Mouse (Mus musculus): ENCODE results near the gene Olfr402. TPM values are rescaled to one million over a fixed set of nuclear protein-coding genes. Genes with fewer than 3 reads are reported as not detected.

The Olfr402 gene
- not detected for polyA plus RNA-seq (2015; fragmentation: Illumina TruSeq; extraction: RNeasy Lipid Tissue Mini Kit (QIAGEN cat#74804); ENCODE audit: low read depth, low replicate concordance)

DNA sequence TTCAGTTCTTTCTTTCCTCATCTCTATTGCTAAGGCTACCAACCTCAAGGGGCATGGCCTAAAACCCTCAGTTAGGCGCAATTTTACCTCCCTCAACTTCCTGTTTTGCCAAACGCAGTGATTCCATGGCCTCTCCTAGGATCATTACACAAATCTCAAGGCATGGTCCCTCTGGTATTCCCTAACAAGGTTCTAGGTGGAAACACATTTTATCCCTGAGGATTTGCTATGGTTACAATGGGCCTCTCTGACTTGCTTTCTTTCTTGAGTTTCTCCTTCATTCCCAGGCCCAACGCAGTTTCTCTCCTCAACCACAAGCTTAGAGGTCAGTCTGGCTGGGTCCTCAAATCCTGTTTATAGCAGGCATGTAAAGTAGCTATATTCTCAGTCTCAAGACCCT lies at the start of gene Olfr402:
Gene Olfr402 (plus strand): TSS at position 301 of the 400 bp plus-strand sequence.

DNA sequence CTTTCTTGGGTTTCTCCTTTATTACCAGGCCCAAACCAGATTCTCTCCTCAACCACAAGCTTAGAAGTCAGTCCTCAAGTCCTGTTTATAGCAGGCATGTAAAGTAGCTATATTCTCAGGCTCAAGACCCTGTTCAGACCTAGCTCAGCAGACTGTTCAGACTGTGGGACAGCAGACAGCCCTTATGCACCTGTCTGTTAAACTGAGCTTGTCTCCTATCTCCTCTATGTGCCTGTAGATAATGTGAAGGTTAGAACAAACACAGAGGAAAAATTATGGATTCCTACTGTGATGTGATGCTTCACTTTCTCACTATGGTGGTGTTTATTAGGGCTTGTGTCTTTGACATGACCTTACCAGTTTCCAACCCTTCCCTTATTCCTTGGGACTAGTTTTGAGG lies 39.9 kb upstream of the Olfr402 start, which contains the start of gene Olfr401:
Gene Olfr401 (plus strand): TSS at position 301 of the 400 bp plus-strand sequence.

DNA sequence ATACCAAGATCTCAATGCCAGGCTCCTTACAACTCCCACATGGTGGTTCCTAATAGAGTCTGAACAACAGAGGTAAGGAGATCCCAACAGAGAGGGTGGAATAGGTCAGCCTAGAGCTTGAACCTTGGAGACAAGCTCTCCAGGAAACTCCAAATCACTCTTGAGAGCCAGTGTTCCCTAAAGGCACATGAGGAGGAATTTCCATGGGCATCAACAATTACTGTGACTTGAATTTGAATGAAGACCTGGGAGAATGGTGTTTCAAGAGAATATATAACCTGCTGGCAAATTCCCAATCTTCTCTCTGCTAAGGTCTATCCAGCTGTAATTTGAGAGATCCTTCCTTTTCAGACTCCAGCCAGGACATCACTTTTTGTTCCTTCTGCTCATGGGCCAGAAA lies 32.6 kb downstream of the Olfr402 start, which contains the start of gene Olfr403:
Gene Olfr403 (plus strand): TSS at position 301 of the 400 bp plus-strand sequence.

Other genes with a start within 250 kb of the Olfr402 start
- gene Olfr395, start 244.2 kb upstream of the Olfr402 start, polyA plus RNA-seq (2015; fragmentation: Illumina TruSeq; extraction: RNeasy Lipid Tissue Mini Kit (QIAGEN cat#74804); ENCODE audit: low read depth, low replicate concordance): not detected
- gene Olfr23, start 216.9 kb upstream of the Olfr402 start, polyA plus RNA-seq (2015; fragmentation: Illumina TruSeq; extraction: RNeasy Lipid Tissue Mini Kit (QIAGEN cat#74804); ENCODE audit: low read depth, low replicate concordance): not detected
- not detected for gene Olfr397, start 192.7 kb upstream of the Olfr402 start, polyA plus RNA-seq (2015; fragmentation: Illumina TruSeq; extraction: RNeasy Lipid Tissue Mini Kit (QIAGEN cat#74804); ENCODE audit: low read depth, low replicate concordance)
- gene Olfr398, start 163.1 kb upstream of the Olfr402 start, polyA plus RNA-seq (2015; fragmentation: Illumina TruSeq; extraction: RNeasy Lipid Tissue Mini Kit (QIAGEN cat#74804); ENCODE audit: low read depth, low replicate concordance): not detected
- gene Olfr139, start 97.0 kb upstream of the Olfr402 start, polyA plus RNA-seq (2015; fragmentation: Illumina TruSeq; extraction: RNeasy Lipid Tissue Mini Kit (QIAGEN cat#74804); ENCODE audit: low read depth, low replicate concordance): not detected
- not detected for gene Olfr399, start 96.9 kb upstream of the Olfr402 start, polyA plus RNA-seq (2015; fragmentation: Illumina TruSeq; extraction: RNeasy Lipid Tissue Mini Kit (QIAGEN cat#74804); ENCODE audit: low read depth, low replicate concordance)
- gene Zfp616, start 83.6 kb upstream of the Olfr402 start, polyA plus RNA-seq (2015; fragmentation: Illumina TruSeq; extraction: RNeasy Lipid Tissue Mini Kit (QIAGEN cat#74804); ENCODE audit: low read depth, low replicate concordance): not detected
- gene Olfr401, start 39.8 kb upstream of the Olfr402 start, polyA plus RNA-seq (2015; fragmentation: Illumina TruSeq; extraction: RNeasy Lipid Tissue Mini Kit (QIAGEN cat#74804); ENCODE audit: low read depth, low replicate concordance): not detected
- gene Olfr403, start 32.7 kb downstream of the Olfr402 start, polyA plus RNA-seq (2015; fragmentation: Illumina TruSeq; extraction: RNeasy Lipid Tissue Mini Kit (QIAGEN cat#74804); ENCODE audit: low read depth, low replicate concordance): not detected
- gene Olfr43, start 57.9 kb downstream of the Olfr402 start, polyA plus RNA-seq (2015; fragmentation: Illumina TruSeq; extraction: RNeasy Lipid Tissue Mini Kit (QIAGEN cat#74804); ENCODE audit: low read depth, low replicate concordance): not detected
- not detected for gene Olfr406, start 106.3 kb downstream of the Olfr402 start, polyA plus RNA-seq (2015; fragmentation: Illumina TruSeq; extraction: RNeasy Lipid Tissue Mini Kit (QIAGEN cat#74804); ENCODE audit: low read depth, low replicate concordance)
- not detected for gene Olfr59, start 130.2 kb downstream of the Olfr402 start, polyA plus RNA-seq (2015; fragmentation: Illumina TruSeq; extraction: RNeasy Lipid Tissue Mini Kit (QIAGEN cat#74804); ENCODE audit: low read depth, low replicate concordance)
- not detected for gene Olfr410, start 184.5 kb downstream of the Olfr402 start, polyA plus RNA-seq (2015; fragmentation: Illumina TruSeq; extraction: RNeasy Lipid Tissue Mini Kit (QIAGEN cat#74804); ENCODE audit: low read depth, low replicate concordance)
- not detected for gene Olfr411, start 199.1 kb downstream of the Olfr402 start, polyA plus RNA-seq (2015; fragmentation: Illumina TruSeq; extraction: RNeasy Lipid Tissue Mini Kit (QIAGEN cat#74804); ENCODE audit: low read depth, low replicate concordance)
- gene Olfr412, start 208.5 kb downstream of the Olfr402 start, polyA plus RNA-seq (2015; fragmentation: Illumina TruSeq; extraction: RNeasy Lipid Tissue Mini Kit (QIAGEN cat#74804); ENCODE audit: low read depth, low replicate concordance): not detected

Measured in brain, adult 10 weeks (tissue).